Mouse (Mus musculus) heart, embryonic 11.5 days (tissue): Measurements from ENCODE around the gene Scgb1a1. TPM values are rescaled to one million over a fixed set of nuclear protein-coding genes. Genes with fewer than 3 reads are reported as not detected.

Experiments used
- ATAC-seq: fragments of 200-750 bp; cut with Nextera tagmentation; replicated peaks from 2 replicates; pipeline ENCODE4 v1.8.0; 2017; ENCODE audit warnings: moderate library complexity; ENCODE audit not compliant: insufficient number of reproducible peaks, low FRiP score, low TSS enrichment
- H3K27ac ChIP-seq: fragments of 300-500 bp; sonication (generic); 2 replicates; pipeline ENCODE4 v1.5.1; 2014; ENCODE audit warnings: mild to moderate bottlenecking, low read depth, low read length
- H3K27me3 ChIP-seq: fragments of 300-500 bp; sonication (generic); 2 replicates; pipeline ENCODE4 v1.6.1; 2014; ENCODE audit warnings: mild to moderate bottlenecking, low read length, mixed read lengths; ENCODE audit not compliant: control insufficient read depth, insufficient read depth
- H3K36me3 ChIP-seq: fragments of 300-500 bp; sonication (generic); 2 replicates; pipeline ENCODE4 v1.6.1; 2014; ENCODE audit warnings: mild to moderate bottlenecking, low read length, moderate library complexity, mixed read lengths; ENCODE audit not compliant: control insufficient read depth, insufficient read depth
- H3K4me1 ChIP-seq: fragments of 300-500 bp; sonication (generic); 2 replicates; pipeline ENCODE4 v1.6.1; 2014; ENCODE audit warnings: low read length; ENCODE audit not compliant: control insufficient read depth, insufficient read depth
- H3K4me2 ChIP-seq: fragments of 300-500 bp; sonication (generic); 2 replicates; pipeline ENCODE4 v1.6.1; 2014; ENCODE audit warnings: mild to moderate bottlenecking, moderate library complexity
- H3K4me3 ChIP-seq: fragments of 300-500 bp; sonication (generic); 2 replicates; pipeline ENCODE4 v1.5.1; 2014; ENCODE audit warnings: low read depth, low read length
- H3K9ac ChIP-seq: fragments of 300-500 bp; sonication (generic); 2 replicates; pipeline ENCODE4 v1.6.1; 2014; ENCODE audit warnings: mild to moderate bottlenecking, low read depth, low read length, moderate library complexity
- H3K9me3 ChIP-seq: fragments of 300-500 bp; sonication (generic); replicated peaks from 2 replicates; pipeline ENCODE4 v1.6.1; 2016; ENCODE audit warnings: low read length; ENCODE audit not compliant: control insufficient read depth
- WGBS: fragments of 180-500 bp; shearing (Covaris S2); extraction: QIAGEN DNeasy Blood & Tissue Kit; methylation state at CpG from one replicate; pipeline ENCODE4 v1.1.7; 2014; ENCODE audit not compliant: insufficient replicate concordance; 5-methylcytosine and 5-hydroxymethylcytosine counted together
- polyA plus RNA-seq: library from polyadenylated mRNA; unstranded; fragments of >200 nt; fragmentation: Nextera tagmentation; extraction: Ambion mirVana; gene quantifications from 2 replicates; pipeline ENCODE4 v1.2.1, GENCODE M21; 2014

Scgb1a1 gene
- polyA plus RNA-seq, 1 experiment from 2014 or later: not detected

DNA sequence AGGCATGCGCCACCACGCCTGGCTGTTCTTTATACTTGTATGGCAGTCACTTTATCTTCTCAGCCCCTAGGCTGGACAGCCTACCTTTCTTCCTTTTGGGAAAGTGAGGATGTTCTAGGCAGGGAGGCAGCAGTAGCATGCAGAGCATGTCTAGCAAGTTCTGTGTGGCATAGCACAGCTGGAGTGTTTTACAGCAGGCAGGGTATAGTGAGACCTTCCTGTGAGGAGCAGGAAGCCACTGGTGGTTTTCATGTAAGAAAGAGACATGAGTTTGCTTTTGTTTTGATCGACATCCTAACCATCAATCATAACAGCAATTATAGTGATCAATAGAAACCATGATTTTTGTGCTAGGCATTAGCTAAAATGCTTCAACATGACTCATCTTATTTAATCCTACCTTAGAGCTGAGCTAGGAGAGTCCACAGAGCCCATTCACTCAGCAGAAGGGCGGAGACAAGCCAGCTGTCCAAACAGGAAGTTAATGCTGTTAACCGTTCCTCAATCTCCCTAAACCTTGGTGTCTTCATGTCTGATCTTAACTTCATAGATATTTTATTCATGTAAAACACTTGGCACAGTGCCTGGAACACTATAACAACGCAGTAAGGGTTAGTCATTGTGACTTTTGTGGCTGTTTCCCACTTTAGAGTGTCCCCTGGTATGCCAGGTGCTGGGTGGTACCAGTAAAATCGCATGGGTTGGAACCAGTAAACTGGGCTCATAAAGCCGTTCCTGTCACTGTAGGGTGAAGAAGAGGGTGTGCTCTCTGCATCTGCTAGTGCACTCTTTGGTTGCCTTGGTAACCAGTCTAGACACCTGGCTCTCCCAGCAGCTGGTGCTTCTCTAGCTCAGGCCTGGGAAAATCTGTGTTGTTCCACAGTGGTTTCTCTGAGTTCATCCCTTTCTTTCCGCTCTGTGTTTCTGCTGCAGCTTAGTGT lies 21.9 kb downstream of the Scgb1a1 start:
- ATAC-seq: no peak
- H3K4me1 ChIP-seq: peaks cover 10% of the 10 kb centered on the region; the same call in 1 of the 2 replicates
- H3K9me3 ChIP-seq: no peaks in the 10 kb centered on the region
- no peaks in the 10 kb centered on the region for H3K36me3 ChIP-seq
- WGBS: 60% methylated on average over 9 of the region's 9 CpGs
- no peak overlapping the region for H3K4me3 ChIP-seq
- H3K4me2 ChIP-seq: no peak overlapping the region
- H3K27ac ChIP-seq: no peak overlapping the region
- H3K9ac ChIP-seq: no peak overlapping the region
- H3K27me3 ChIP-seq: no peaks in the 10 kb centered on the region

DNA sequence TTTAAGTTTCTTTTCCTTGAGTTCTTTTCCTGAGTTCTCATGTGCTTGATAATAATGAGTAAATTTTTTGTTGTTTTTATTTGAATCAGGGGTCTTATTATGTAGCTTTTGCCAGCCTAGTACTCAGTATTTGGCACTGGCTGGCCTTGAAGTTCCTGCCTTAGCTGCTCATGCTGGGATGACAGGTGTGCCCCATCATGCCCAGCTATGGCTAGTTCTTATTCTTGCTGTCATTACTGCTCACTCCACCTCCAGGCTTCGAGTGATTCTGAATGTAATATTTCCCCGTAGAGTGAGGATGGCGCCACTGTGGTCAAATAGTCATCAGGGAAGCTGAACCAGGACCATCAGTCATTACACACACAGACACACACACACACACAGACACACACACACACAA lies 23.9 kb downstream of the Scgb1a1 start:
- Histone ChIP-seq H3K9me3 (no peaks in the 10 kb centered on the region), H3K36me3 (no peaks in the 10 kb centered on the region), H3K4me2 (no peak overlapping the region), H3K27me3 (no peaks in the 10 kb centered on the region), H3K4me3 (no peak overlapping the region), H3K27ac (no peak overlapping the region), H3K9ac (no peak overlapping the region), H3K4me1 (0 out of 2 replicates have a peak, but pooled peaks cover 3% of the 10 kb centered on the region)
- no peak for ATAC-seq
- 80% methylated on average over 3 of the region's 3 CpGs for WGBS

DNA sequence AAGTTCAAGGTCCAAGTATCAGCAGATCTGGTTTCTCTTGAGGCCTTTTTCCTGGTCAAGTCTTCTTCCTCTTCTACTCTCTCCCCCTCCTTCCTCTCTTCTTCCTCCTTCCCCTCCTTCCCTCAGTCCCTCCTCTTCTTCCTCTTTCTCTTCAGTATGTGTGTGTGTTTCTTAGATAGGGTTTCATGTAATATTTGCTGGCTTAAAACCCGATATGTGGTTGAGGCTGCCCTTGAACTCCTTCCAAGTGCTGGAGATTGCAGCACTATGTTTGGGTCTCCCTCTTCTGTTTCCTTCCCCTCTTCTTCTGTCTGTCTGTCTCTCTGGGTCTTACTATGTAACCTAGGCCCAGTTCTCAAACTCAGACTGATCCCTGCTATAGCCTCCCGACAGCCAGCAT lies 24.9 kb downstream of the Scgb1a1 start:
- Histone ChIP-seq H3K27me3 (no peaks in the 10 kb centered on the region), H3K4me3 (no peak overlapping the region), H3K4me2 (no peak overlapping the region), H3K36me3 (no peaks in the 10 kb centered on the region), H3K4me1 (0 out of 2 replicates have a peak, but pooled peaks cover 3% of the 10 kb centered on the region), H3K9ac (no peak overlapping the region), H3K9me3 (no peaks in the 10 kb centered on the region), H3K27ac (no peak overlapping the region)
- WGBS: 79% methylated on average over 2 of the region's 2 CpGs
- ATAC-seq: no peak

DNA sequence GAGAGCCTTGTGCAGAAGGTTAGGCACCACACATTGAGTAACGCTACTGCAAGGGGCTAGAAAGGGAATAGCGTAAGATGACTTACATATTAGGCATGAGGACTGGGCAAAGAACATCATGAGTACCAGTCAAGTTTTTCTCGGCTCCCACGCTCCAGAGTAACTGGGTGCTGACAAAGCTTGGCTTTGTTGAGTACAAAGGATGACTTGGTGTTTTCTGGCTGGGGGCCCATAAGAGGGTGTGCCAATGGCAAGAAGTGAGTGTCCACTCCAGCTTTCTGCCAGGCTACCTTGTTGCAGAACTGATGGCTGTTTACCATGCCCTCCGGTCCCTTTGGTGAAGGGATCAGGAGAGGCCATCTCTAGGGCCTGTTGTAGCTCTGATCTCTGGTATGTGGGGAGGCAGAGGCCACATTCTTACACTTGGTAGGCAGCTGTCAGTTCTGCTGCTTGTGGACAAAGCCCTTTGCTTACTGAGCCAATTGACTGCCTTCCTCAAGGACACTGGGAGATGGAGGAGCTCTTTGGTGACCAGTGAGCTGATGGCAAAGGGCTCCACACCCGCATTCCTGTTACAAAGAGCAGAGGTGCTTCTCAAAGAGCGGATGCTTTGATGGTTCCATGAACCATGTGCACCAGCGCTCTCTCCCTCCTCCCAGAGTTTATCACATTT lies 26.4 kb downstream of the Scgb1a1 start:
- Histone ChIP-seq H3K4me1 (0 out of 2 replicates have a peak, but pooled peaks cover 3% of the 10 kb centered on the region), H3K36me3 (no peaks in the 10 kb centered on the region), H3K4me3 (no peak overlapping the region), H3K9me3 (no peaks in the 10 kb centered on the region), H3K27me3 (no peaks in the 10 kb centered on the region), H3K27ac (no peak overlapping the region), H3K4me2 (no peak overlapping the region), H3K9ac (no peak overlapping the region)
- no peak for ATAC-seq
- WGBS: 85% methylated on average over 8 of the region's 8 CpGs

GRCm38 (mm10) chr19:9060103-9060502 lies 27.7 kb downstream of the Scgb1a1 start:
- no peaks in the 10 kb centered on the region for H3K36me3 ChIP-seq
- no peak overlapping the region for H3K27ac ChIP-seq
- WGBS: 85% methylated on average over 4 of the region's 4 CpGs
- H3K4me3 ChIP-seq: no peak overlapping the region
- no peaks in the 10 kb centered on the region for H3K9me3 ChIP-seq
- 0 out of 2 replicates have a peak, but pooled peaks cover 3% of the 10 kb centered on the region for H3K4me1 ChIP-seq
- H3K27me3 ChIP-seq: no peaks in the 10 kb centered on the region
- no peak for ATAC-seq
- no peak overlapping the region for H3K4me2 ChIP-seq
- H3K9ac ChIP-seq: no peak overlapping the region

GRCm38 (mm10) chr19:9059391-9059790 lies 28.4 kb downstream of the Scgb1a1 start:
- H3K36me3 ChIP-seq: no peaks in the 10 kb centered on the region
- 69% methylated on average over 7 of the region's 7 CpGs for WGBS
- no peak overlapping the region for H3K4me2 ChIP-seq
- no peaks in the 10 kb centered on the region for H3K27me3 ChIP-seq
- H3K9me3 ChIP-seq: no peaks in the 10 kb centered on the region
- 0 out of 2 replicates have a peak, but pooled peaks cover 3% of the 10 kb centered on the region for H3K4me1 ChIP-seq
- ATAC-seq: no peak
- H3K27ac ChIP-seq: no peak overlapping the region
- H3K4me3 ChIP-seq: no peak overlapping the region
- H3K9ac ChIP-seq: no peak overlapping the region

- H3K36me3 ChIP-seq: no peaks in the 10 kb centered on the region
- no peaks in the 10 kb centered on the region for H3K27me3 ChIP-seq
- H3K9me3 ChIP-seq: no peaks in the 10 kb centered on the region
- no peak overlapping the region for H3K4me3 ChIP-seq
- WGBS: 78% methylated on average over 4 of the region's 4 CpGs
- 0 out of 2 replicates have a peak, but pooled peaks cover 3% of the 10 kb centered on the region for H3K4me1 ChIP-seq
- no peak overlapping the region for H3K27ac ChIP-seq
- no peak for ATAC-seq
- H3K9ac ChIP-seq: no peak overlapping the region
- H3K4me2 ChIP-seq: no peak overlapping the region
These were observed 28.8 kb downstream of the Scgb1a1 start for GRCm38 (mm10) chr19:9058944-9059343.

DNA sequence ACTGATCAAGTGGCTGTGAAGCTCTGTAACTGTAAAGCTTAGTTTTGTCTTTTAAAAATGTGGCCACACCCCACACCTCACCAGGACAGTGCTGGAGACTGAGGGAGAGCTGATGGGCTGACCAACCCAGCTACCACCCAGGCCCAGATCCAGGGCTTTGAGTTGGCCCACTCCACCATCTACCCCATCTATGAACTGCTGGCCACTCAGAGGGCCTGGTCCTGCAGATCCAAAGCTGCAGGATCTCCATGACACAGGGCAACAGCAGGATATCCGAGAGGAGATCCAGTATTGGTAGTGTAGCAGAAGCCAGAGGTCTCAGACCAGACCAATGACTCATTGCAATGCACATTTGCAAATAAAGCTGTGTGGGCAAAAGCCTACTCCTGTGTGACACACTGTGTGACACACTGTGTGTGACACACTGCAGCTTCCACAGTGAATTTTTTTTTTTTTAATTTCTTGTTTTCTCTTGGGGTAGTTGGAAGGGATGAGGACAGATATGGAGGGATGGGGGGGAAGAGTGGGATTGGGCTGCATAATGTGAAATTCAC lies 29.4 kb downstream of the Scgb1a1 start:
- no peaks in the 10 kb centered on the region for H3K36me3 ChIP-seq
- H3K27ac ChIP-seq: no peak overlapping the region
- WGBS: 69% methylated on average over 1 of the region's 1 CpGs
- peaks cover 6% of the 10 kb centered on the region for H3K4me1 ChIP-seq
- ATAC-seq: no peak
- H3K9ac ChIP-seq: no peak overlapping the region
- no peaks in the 10 kb centered on the region for H3K27me3 ChIP-seq
- no peak overlapping the region for H3K4me3 ChIP-seq
- no peak overlapping the region for H3K4me2 ChIP-seq
- H3K9me3 ChIP-seq: no peaks in the 10 kb centered on the region
